Mouse (Mus musculus): Measurements from ENCODE around the gene Jmjd6.

Gene Jmjd6

DNA sequence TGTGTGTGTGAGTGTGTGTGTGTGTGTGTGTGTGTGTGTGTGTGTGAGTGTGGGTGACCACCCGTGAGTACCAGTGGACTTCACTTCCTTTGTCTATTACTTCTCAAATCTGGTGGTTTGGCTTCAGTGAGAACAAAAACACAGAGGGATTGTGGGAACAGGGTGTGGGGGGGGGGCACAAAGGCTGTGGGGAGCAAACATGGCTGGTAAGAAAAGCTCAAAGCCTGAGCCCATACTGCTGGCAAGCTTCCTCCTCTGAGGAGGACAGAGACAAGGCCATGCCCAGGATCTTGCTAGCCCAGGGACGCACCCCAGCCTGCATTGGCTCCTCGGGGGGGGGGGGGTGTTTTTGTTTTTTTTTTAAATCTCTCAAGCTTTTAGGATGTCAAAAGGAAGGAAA is 35.7 kb downstream of the Jmjd6 start:
- DNase-seq (ENCODE audit: extremely low read depth, low read depth): no peak

GRCm38 (mm10) chr11:116807116-116807515 is 36.1 kb downstream of the Jmjd6 start:
- no peak for DNase-seq (ENCODE audit: extremely low read depth, low read depth)

DNA sequence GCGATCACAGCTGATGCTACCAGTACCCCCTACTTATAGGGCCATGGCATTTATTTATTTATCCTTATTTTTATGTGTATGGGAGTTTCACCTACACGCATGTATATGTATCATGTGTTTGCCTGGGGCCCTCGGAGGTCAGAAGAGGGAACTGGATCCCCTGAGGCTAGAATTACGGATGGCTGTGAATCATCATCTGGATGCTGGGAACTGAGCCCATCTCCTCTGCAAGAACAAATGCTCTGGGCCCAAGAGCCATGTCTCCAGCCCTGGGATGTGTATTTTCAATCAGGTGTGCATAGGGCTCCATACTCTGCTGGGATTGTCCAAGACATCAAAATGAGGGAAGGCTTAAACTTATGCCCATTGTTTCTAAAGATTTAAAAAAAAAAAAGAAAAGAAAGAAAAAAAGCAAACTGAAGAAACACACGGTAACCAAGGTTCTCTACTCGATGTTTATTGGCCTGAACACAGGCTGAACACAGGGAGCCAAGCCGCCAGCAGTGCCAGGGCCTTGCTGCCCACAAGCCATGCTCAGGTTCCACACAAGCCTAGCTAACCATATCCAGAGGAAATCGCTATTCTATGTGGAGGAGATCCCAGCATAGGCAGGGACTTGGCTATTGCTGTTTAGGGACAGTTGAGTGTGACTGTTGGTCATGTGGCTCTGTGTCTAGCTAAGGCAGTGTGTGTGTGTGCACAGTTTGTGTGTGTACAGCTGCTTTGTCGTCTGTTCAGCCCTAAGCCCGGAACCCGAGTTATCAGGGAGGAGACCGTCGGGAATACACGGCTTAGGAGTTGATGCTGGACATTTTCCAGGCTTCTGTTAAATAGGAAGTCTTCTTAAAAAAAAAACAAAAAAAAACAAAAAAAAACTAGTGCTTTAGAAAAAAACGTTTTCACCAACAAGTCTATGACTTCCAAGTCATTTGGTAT is 36.8 kb downstream of the Jmjd6 start:
- no peak for DNase-seq (ENCODE audit: extremely low read depth, low read depth)

DNA sequence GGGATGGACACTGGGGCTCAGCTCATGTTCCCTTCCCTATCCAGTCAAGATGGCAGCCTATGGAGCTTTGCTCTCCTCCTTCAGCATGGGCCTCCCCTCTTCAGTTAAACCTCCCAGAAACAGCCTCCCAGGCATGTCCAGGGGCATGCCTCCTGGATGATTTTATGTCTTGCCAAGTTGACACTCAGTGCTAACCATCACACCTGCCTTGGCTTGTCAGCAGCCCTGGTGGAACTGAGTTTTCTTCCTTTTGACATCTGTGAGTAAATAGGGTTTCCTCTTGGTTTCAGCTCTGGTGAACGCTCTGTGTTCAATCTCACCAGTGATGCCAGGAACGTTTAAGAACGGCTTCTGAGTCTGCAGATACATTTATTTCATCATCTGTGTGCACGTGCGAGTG is 40.5 kb downstream of the Jmjd6 start:
- no peak for DNase-seq (ENCODE audit: extremely low read depth, low read depth)

GRCm38 (mm10) chr11:116801106-116801505 is 42.1 kb downstream of the Jmjd6 start:
- no peak for DNase-seq (ENCODE audit: extremely low read depth, low read depth)

- DNase-seq (ENCODE audit: extremely low read depth, low read depth): no peak
Observed at GRCm38 (mm10) chr11:116799364-116799763, 43.9 kb downstream of the Jmjd6 start.

Measured in MEL-GATA-1-ER (cell line).